Mouse (Mus musculus) c-Kit-positive CD71-positive TER-119-positive erythroid progenitor cells, embryonic 14.5 days (primary cell): Measurements from ENCODE around the gene Chchd5.

Experiments
- DNase-seq: peaks from one replicate; pipeline ENCODE4 v3.0.0-alpha.2; 2013; ENCODE audit warnings: low spot score

The Chchd5 gene

GRCm38 (mm10) chr2:129152751-129153150, 23.3 kb downstream of the Chchd5 start:
- DNase-seq: no peak

- no peak for DNase-seq
Measured at GRCm38 (mm10) chr2:129164815-129165214, 35.3 kb downstream of the Chchd5 start.

GRCm38 (mm10) chr2:129166466-129167463, 37.3 kb downstream of the Chchd5 start:
- no peak for DNase-seq

GRCm38 (mm10) chr2:129173386-129173785, 43.9 kb downstream of the Chchd5 start:
- no peak for DNase-seq

GRCm38 (mm10) chr2:129174474-129174873, 45.0 kb downstream of the Chchd5 start:
- DNase-seq: no peak

- no peak for DNase-seq
Measured at GRCm38 (mm10) chr2:129175636-129176035, 46.1 kb downstream of the Chchd5 start.

- DNase-seq: no peak
Measured at GRCm38 (mm10) chr2:129176676-129177420, 47.3 kb downstream of the Chchd5 start.

- DNase-seq: no peak
Measured at GRCm38 (mm10) chr2:129177661-129178060, 48.2 kb downstream of the Chchd5 start.

- no peak for DNase-seq
Measured at GRCm38 (mm10) chr2:129178182-129178908, 48.8 kb downstream of the Chchd5 start.

- no peak for DNase-seq
Measured at GRCm38 (mm10) chr2:129179946-129180853, 50.7 kb downstream of the Chchd5 start.

GRCm38 (mm10) chr2:129181509-129181908, 52.0 kb downstream of the Chchd5 start:
- no peak for DNase-seq

GRCm38 (mm10) chr2:129182412-129182811, 52.9 kb downstream of the Chchd5 start:
- no peak for DNase-seq

GRCm38 (mm10) chr2:129183561-129184031, 54.1 kb downstream of the Chchd5 start:
- DNase-seq: no peak
